Mouse (Mus musculus): ENCODE results near the gene Tenm4. TPM values are rescaled to one million over a fixed set of nuclear protein-coding genes. Genes with fewer than 3 reads are reported as not detected.

Gene Tenm4
- polyA plus RNA-seq, 2 experiments, result 12.7 to 37.4 TPM

DNA sequence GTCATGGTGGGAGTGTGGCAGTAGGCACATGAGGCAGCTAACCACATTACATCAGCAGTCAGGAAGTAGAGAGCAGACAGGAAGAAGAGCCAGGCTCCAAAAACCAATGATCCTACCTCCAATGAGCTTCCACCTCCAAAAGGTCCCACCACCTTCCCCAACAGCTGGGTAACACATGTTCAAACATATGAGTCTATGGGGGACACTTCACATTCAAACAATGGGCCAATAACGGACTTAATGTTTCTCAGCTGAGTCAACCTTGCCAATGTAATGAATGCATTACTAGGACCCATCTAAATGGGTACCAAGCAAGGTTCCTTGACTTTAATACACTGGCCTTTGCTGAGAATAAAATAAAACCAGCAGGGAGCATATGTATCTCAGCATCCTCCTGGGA is 635.5 kb downstream of the Tenm4 start:
- no peak for TF ChIP-seq POLR2A (IDR thresholded peaks at IDR 0.05; ENCODE audit: borderline replicate concordance, extremely low read depth, insufficient read depth, insufficient read length)
- ATAC-seq (ENCODE audit: low FRiP score, low read depth), result peak; percentile 62; the same call in 1 of the 2 replicates
- Histone ChIP-seq H3K4me3 (replicated peaks; ENCODE audit: low read length) (no peak overlapping the region), H3K4me1 (ENCODE audit: control insufficient read depth, insufficient read depth, low read length) (peaks cover 25% of the 10 kb centered on the region), H3K36me3 (ENCODE audit: control insufficient read depth, insufficient read depth, low read length) (no peaks in the 10 kb centered on the region), H3K4me2 (replicated peaks; ENCODE audit: low read depth, low read length, severe bottlenecking) (no peak overlapping the region), H3K27ac (replicated peaks; ENCODE audit: low read depth, low read length) (no peak overlapping the region), H3K9ac (ENCODE audit: low read depth, low read length, severe bottlenecking) (no peak overlapping the region), H3K9me3 (ENCODE audit: control insufficient read depth, low read length) (no peaks in the 10 kb centered on the region), H3K27me3 (ENCODE audit: control insufficient read depth, insufficient read depth, low read length) (no peaks in the 10 kb centered on the region)
- peak; percentile 52 for DNase-seq (ENCODE audit: low spot score)
- WGBS, result 32% methylated on average over 1 of the region's 1 CpGs

DNA sequence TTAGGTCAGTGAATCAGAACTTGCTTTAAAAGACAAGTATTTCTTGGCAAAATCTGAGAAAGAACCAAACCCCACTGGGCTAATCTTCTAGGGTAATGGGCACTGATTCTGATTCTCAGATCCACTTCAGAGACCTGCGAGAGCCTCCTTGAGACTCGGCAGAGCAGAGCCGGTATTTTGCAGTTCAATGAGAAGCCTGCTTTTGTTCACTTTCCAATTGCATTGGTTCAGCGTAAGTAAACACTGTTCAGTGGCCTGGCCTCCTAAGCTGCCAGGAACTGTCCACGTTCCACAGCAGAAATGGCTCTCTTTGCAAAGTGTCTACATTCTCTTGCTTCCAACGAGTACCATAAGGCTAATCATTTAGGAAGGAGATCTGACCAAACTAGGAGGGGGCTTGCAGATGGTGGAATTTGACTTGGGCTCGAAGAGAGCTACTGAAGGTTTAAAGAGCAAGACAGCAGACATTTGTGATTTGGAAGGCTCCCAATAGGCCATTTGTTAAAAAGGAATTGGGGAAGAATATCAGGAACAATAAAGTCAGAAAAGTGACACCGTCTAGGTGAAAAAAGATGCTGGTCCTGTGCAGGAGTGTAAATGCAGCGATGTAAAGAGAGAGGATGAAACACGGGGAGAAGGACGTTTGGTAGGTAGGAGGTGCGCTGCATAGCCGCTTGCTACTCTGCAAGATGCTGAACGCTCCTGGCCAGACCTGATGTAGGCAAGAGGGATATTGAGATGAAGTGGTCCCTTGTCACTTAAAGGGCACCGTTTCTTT is 636.4 kb downstream of the Tenm4 start:
- Histone ChIP-seq H3K9ac (ENCODE audit: low read depth, low read length, severe bottlenecking) (no peak overlapping the region), H3K36me3 (ENCODE audit: control insufficient read depth, insufficient read depth, low read length) (no peaks in the 10 kb centered on the region; the same call in 1 of the 2 replicates), H3K27ac (replicated peaks; ENCODE audit: low read depth, low read length) (no peak overlapping the region), H3K27me3 (ENCODE audit: control insufficient read depth, insufficient read depth, low read length) (no peaks in the 10 kb centered on the region), H3K4me2 (replicated peaks; ENCODE audit: low read depth, low read length, severe bottlenecking) (no peak overlapping the region), H3K4me1 (ENCODE audit: control insufficient read depth, insufficient read depth, low read length) (peaks cover 18% of the 10 kb centered on the region; the same call in 1 of the 2 replicates), H3K4me3 (replicated peaks; ENCODE audit: low read length) (no peak overlapping the region), H3K9me3 (ENCODE audit: control insufficient read depth, low read length) (no peaks in the 10 kb centered on the region)
- no peak for TF ChIP-seq POLR2A (IDR thresholded peaks at IDR 0.05; ENCODE audit: borderline replicate concordance, extremely low read depth, insufficient read depth, insufficient read length)
- no peak for ATAC-seq (ENCODE audit: low FRiP score, low read depth)
- DNase-seq (ENCODE audit: low spot score), result no peak
- WGBS, result 47% methylated on average over 15 of the region's 15 CpGs

DNA sequence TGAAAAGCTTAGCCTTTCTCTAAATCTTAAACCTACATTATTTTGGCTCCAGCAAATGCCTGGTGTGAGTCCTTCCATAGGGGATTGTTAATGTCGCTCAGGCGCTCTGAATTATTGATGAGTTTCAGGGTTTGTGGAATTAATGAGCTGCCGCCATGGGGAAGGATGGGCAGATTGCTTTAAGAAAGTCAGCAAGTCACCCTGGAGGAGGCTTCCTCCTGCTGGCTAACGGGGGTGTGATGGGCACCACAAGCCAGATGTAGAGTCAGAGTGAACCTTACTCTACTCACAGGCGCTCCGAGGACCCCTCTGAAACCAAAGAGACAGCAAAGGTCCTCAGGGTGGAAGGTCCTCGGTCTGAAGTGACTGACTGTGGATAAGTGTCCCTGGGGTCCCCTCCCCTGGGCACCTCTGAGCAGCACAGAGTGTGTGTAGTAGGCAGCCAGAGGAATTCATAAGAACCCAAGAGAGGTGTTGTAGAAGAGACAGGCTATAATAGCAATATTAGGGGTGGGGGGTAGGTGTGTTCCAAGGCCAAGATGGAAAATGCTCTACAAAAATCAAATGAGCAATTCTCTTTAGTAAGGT is 637.1 kb downstream of the Tenm4 start:
- no peak overlapping the region for H3K27ac ChIP-seq (replicated peaks; ENCODE audit: low read depth, low read length)
- no peak overlapping the region for H3K4me2 ChIP-seq (replicated peaks; ENCODE audit: low read depth, low read length, severe bottlenecking)
- peaks cover 22% of the 10 kb centered on the region for H3K4me1 ChIP-seq (ENCODE audit: control insufficient read depth, insufficient read depth, low read length)
- no peaks in the 10 kb centered on the region for H3K9me3 ChIP-seq (ENCODE audit: control insufficient read depth, low read length)
- 65% methylated on average over 7 of the region's 7 CpGs for WGBS
- ATAC-seq (ENCODE audit: low FRiP score, low read depth), result no peak
- no peak overlapping the region for H3K9ac ChIP-seq (ENCODE audit: low read depth, low read length, severe bottlenecking)
- no peaks in the 10 kb centered on the region for H3K27me3 ChIP-seq (ENCODE audit: control insufficient read depth, insufficient read depth, low read length)
- DNase-seq (ENCODE audit: low spot score), result no peak
- no peak for TF ChIP-seq POLR2A (IDR thresholded peaks at IDR 0.05; ENCODE audit: borderline replicate concordance, extremely low read depth, insufficient read depth, insufficient read length)
- no peaks in the 10 kb centered on the region; the same call in 1 of the 2 replicates for H3K36me3 ChIP-seq (ENCODE audit: control insufficient read depth, insufficient read depth, low read length)
- no peak overlapping the region for H3K4me3 ChIP-seq (replicated peaks; ENCODE audit: low read length)

DNA sequence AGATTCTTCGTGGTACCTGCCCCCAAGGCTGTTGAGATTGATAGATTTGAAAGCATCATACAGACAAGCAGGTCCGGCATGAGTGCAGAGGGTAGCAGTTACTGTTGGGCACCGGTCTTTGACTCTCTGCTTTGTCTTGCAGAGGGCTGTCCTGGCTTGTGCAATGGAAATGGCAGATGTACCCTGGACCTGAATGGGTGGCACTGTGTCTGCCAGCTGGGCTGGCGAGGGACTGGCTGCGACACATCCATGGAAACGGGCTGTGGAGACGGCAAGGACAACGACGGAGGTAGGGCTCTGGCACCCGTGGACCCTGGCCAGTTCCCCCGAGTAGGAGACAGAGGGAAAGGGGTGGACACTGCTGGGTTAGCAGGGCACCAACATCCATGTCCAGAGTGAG is 640.6 kb downstream of the Tenm4 start:
- no peak for ATAC-seq (ENCODE audit: low FRiP score, low read depth)
- Histone ChIP-seq H3K4me1 (ENCODE audit: control insufficient read depth, insufficient read depth, low read length) (peaks cover 31% of the 10 kb centered on the region), H3K36me3 (ENCODE audit: control insufficient read depth, insufficient read depth, low read length) (no peaks in the 10 kb centered on the region; the same call in 1 of the 2 replicates), H3K4me2 (replicated peaks; ENCODE audit: low read depth, low read length, severe bottlenecking) (no peak overlapping the region), H3K4me3 (replicated peaks; ENCODE audit: low read length) (no peak overlapping the region), H3K27ac (replicated peaks; ENCODE audit: low read depth, low read length) (no peak overlapping the region), H3K27me3 (ENCODE audit: control insufficient read depth, insufficient read depth, low read length) (no peaks in the 10 kb centered on the region), H3K9ac (ENCODE audit: low read depth, low read length, severe bottlenecking) (no peak overlapping the region), H3K9me3 (ENCODE audit: control insufficient read depth, low read length) (no peaks in the 10 kb centered on the region)
- 90% methylated on average over 11 of the region's 11 CpGs for WGBS
- no peak for DNase-seq (ENCODE audit: low spot score)
- TF ChIP-seq POLR2A (IDR thresholded peaks at IDR 0.05; ENCODE audit: borderline replicate concordance, extremely low read depth, insufficient read depth, insufficient read length), result no peak

DNA sequence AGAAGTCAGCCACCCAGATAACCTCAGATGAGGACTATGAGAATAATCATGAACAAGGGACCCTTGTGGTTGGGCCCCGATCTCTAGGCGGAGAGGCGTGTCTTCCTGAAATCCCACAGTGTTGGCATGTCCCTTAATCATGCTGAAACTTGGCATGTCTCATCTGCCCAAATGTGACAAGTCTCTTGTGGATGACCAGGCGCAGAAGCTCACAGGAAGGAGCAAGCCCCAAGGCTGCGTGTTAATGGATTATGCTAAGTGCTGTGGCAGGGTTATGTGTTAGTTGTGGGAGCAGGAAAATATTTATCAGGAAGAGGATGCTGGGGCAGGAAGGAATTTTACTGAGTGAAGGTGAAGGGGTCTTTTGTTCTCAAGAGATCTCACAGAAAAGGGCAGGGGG is 642.0 kb downstream of the Tenm4 start:
- Histone ChIP-seq H3K27ac (replicated peaks; ENCODE audit: low read depth, low read length) (peak overlapping the region; percentile 40), H3K4me2 (replicated peaks; ENCODE audit: low read depth, low read length, severe bottlenecking) (no peak overlapping the region), H3K27me3 (ENCODE audit: control insufficient read depth, insufficient read depth, low read length) (no peaks in the 10 kb centered on the region), H3K9me3 (ENCODE audit: control insufficient read depth, low read length) (no peaks in the 10 kb centered on the region), H3K9ac (ENCODE audit: low read depth, low read length, severe bottlenecking) (no peak overlapping the region), H3K4me3 (replicated peaks; ENCODE audit: low read length) (no peak overlapping the region), H3K36me3 (ENCODE audit: control insufficient read depth, insufficient read depth, low read length) (no peaks in the 10 kb centered on the region; the same call in 1 of the 2 replicates), H3K4me1 (ENCODE audit: control insufficient read depth, insufficient read depth, low read length) (peaks cover 26% of the 10 kb centered on the region)
- no peak for TF ChIP-seq POLR2A (IDR thresholded peaks at IDR 0.05; ENCODE audit: borderline replicate concordance, extremely low read depth, insufficient read depth, insufficient read length)
- ATAC-seq (ENCODE audit: low FRiP score, low read depth) (no peak), DNase-seq (ENCODE audit: low spot score) (no peak)
- 72% methylated on average over 5 of the region's 5 CpGs for WGBS

Data from limb, embryonic 14.5 days (tissue).